Mouse (Mus musculus): ENCODE measurements around the gene Mvk.

Gene Mvk

GRCm38 (mm10) chr5:114456995-114457605, 13.0 kb downstream of the Mvk start:
- CTCF ChIA-PET: interaction anchor here (0.6 kb wide), 1 partner anchor 95 kb away, joined by 4 read pairs; no protein-coding TSS in a partner anchor

GRCm38 (mm10) chr5:114461238-114461637, 17.2 kb downstream of the Mvk start:
- CTCF ChIA-PET: interaction anchor here (1.1 to 1.2 kb wide), 2 partner anchors 127 to 164 kb away, joined by 4 read pairs; no protein-coding TSS in a partner anchor

DNA sequence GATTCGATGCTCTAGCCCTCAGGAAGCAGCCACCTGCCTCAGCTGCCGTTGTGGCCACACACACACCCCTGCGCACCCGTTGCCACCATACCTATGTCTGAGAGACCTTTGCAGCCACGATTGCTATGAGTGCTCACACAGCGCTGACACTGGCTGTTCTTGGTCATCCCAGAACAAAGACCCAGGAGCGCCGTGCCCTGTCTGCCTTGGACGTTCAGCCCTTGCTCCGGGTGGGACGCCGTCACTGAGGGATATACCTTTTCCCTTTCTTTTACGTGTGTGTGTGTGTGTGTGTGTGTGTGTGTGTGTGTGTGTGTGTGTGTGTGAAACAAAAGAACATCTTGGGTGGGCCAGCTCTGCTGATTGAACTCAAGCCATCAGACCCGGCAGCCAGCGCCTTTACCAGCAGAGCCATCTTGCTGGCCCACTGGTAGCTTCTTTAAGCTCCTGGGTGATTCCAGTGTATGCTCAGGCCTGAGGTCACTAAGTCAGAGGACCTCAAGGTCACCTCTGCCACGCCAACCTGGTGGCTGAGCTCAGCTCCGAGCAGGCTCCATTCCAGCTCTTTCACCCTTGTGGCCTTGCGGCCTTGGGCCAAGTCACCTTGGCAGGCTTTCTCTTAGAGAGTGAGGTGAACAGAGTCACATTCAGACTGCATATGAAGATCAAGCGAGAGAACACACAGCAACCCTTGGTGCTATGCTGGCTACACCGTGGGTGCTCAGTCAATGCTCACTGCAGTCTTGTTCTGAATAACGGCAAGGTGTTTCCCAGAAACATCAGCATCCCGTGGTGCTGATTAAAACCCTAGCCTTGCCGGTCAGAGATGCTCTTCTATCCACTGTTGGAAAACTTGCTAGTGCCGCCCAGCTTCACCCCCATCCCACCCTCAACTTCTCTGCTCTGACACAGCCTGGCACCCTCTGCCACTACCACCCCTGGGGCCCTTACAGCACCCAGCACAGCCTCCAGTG, 18.3 kb downstream of the Mvk start:
- CTCF ChIA-PET: interaction anchor here (1.2 kb wide), 1 partner anchor 125 kb away, joined by 4 read pairs; no protein-coding TSS in a partner anchor

DNA sequence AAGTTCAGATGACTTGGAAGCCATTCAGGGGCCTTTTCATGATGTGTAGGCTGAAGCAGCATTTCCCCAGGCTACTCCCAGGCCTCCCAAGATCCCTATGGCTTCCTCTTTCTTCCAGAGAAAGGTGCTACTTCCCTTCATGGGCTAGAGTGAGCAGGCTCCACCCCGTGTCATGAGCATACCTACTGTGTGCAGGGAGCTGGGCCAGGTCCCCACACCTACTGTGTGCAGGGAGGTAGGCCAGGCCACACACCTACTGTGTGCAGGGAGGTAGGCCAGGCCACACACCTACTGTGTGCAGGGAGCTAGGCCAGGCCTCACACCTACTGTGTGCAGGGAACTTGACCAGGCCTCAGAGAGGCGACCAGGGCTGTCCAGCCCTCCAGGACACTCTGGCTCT, 20.5 kb downstream of the Mvk start:
- CTCF ChIA-PET: no interaction called here

DNA sequence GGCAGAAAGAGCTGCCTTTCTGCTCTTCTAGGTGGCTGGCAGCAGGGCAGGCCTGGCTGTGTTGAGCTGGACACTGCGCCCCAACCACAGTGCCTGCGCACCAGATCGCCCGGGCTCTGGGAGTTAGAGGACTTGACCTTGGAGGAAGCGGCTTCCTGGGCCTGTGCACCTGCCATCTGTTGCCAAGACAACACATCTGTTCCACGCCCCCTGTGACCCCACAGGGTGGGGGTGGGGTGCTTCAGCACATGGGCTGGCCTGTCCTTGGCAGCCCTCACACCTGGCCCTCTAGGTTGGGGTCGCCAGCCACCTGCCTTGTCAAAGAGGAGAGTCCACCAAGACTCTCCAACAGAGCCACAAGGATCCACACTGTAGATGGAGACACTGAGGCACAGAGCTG, 21.6 kb downstream of the Mvk start:
- CTCF ChIA-PET: no interaction called here

- CTCF ChIA-PET: interaction anchor here (0.6 kb wide), 1 partner anchor 41 kb away, joined by 3 read pairs; no protein-coding TSS in a partner anchor
Observed at GRCm38 (mm10) chr5:114467019-114467418, 22.9 kb downstream of the Mvk start.

DNA sequence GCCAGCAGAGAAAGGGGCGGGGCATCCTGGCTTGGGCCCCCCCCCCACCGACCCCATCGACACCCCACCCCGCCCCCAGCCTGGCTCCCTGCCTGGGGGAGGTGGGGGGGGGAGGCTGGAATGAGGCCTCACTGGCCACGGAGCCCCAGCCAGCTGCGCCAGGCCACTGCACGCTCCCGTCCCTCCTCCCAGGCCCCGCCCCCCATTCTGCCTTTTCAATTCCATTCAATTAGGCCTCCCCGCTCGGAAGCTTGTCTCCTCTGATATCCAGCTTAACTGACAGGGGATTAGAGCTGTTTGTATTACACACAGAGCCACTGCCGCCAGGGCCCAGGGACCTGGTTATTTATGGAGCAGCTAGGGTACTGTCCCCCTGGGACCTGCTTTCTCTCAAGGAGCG, 23.4 kb downstream of the Mvk start:
- CTCF ChIA-PET: no interaction called here

DNA sequence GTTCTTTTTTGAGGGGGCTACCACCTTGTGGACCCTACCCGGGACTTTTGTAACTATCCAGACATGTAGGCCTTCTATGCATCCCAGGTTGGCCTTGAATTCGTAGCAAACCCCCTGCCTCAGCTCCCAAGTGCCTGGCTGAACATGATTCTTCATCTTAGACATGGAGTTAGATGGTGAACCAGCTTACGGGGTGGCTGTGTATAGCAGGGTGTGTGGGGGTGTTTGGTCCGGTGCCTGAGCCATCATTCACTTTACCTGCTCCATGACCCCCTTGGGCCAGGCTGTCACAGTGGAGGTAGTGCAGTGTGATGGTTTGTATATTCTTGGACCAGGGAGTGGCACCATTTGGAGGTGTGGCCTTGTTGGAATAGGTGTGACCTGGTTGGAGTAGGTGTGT, 23.9 kb downstream of the Mvk start:
- CTCF ChIA-PET: no interaction called here

DNA sequence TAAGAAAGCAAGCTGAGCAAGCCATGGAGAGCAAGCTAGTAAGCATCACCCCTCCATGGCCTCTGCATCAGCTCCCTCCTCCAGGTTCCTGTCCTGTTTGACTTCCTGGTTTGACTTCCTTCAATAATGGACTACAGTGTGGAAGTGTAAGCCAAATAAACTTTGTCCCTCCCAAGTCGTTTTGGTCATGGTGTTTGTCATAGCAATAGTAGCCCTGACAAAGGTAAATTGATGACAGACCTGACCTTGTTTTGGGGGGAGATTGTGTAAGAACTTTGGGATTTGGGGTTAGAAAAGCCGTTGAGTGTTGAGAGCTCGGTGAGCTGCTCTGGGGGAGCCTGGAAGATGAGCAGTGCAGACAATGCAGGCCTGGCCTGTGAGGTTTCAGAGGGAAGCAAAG, 26.3 kb downstream of the Mvk start:
- CTCF ChIA-PET: no interaction called here

- CTCF ChIA-PET: no interaction called here
Observed at GRCm38 (mm10) chr5:114474741-114475491, 30.8 kb downstream of the Mvk start.

GRCm38 (mm10) chr5:114478267-114478666, 34.2 kb downstream of the Mvk start:
- CTCF ChIA-PET: interaction anchor here (0.6 kb wide), 1 partner anchor 11 kb away, joined by 5 read pairs; no protein-coding TSS in a partner anchor

- CTCF ChIA-PET: interaction anchor here (0.6 kb wide), 2 partner anchors 666 to 893 kb away, joined by 3 read pairs; no protein-coding TSS in a partner anchor
Observed at GRCm38 (mm10) chr5:114482587-114483011, 38.5 kb downstream of the Mvk start.

DNA sequence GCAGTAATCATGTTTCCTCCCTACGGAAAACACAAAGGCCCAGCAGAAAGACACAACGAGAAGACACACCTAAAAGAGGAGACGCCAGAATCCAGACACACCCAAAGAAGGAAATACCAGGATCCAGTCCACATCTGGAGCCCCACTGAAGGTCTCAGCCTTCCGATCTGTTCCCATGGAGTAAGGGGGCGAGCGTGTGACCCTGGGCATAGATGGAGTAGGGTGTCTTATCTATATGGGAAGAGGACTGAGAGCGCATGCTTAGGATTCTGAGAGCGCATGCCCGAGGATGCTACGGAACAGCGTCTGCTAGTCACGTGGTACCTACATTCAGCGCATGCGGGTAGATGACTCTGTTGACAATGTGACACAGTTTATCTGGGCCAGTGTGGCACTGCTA, 41.6 kb downstream of the Mvk start:
- CTCF ChIA-PET: no interaction called here

- CTCF ChIA-PET: no interaction called here
Observed at GRCm38 (mm10) chr5:114489570-114489969, 45.5 kb downstream of the Mvk start.

DNA sequence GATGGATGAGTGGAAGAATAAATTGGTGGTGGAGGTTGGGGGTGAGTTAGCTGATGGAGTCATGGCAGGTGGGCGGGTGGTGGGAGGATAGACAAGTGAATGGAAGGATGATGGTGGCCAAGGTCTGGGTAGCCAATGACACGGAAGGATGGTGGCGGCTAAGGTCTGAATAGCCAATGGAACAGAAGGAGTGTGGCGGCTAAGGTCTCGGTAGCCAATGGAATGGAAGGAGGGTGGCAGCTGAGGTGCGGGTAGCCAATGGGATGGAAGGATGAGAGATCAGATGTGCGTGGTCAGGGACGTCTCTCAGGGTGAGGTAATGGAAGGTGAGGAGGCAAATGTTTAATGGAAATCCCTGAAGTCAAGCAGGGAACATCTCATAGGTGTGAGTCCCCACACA, 46.2 kb downstream of the Mvk start:
- CTCF ChIA-PET: no interaction called here

GRCm38 (mm10) chr5:114494761-114495160, 50.7 kb downstream of the Mvk start:
- CTCF ChIA-PET: no interaction called here

DNA sequence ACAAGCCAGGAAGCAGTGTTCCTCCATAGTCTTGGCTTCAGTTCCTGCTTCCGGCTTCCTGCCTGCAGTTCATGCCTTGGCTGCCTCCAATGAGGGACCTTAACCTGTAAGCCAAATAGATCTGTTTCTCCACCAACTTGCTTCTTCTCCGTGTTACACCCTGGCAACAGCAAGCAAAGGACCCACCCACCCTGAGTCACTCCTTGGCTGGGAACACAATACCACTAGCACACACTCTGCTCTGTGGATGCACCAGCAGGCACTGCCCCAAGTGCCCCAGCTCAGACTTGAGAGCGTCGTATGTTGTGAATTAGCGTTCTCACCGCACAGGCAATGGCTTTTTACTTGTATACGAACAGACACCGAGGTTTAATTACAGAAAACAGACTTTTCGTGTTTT, 57.2 kb downstream of the Mvk start:
- CTCF ChIA-PET: no interaction called here

DNA sequence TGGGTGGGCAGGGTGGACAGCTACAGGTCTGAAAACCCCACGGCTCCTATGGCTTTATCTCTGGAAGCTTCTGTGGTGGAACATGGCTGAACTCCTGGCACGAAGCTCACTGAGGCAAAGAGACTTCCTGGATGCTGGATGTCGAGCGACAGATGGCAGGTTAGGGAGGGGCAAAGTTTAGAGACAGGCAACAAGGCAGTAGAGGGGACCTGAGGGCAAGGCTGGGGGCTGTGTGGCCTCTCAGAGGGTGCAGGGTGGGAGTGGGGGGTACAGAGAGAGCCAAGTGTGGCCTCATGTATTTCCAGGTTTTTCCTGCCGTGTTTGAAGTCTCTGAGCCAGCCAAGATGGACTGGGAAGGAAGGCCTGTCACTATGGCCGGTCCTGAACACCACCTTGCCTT, 60.8 kb downstream of the Mvk start:
- CTCF ChIA-PET: no interaction called here

GRCm38 (mm10) chr5:114505260-114506085, 61.4 kb downstream of the Mvk start:
- CTCF ChIA-PET: no interaction called here

GRCm38 (mm10) chr5:114507394-114507793, 63.3 kb downstream of the Mvk start:
- CTCF ChIA-PET: no interaction called here

DNA sequence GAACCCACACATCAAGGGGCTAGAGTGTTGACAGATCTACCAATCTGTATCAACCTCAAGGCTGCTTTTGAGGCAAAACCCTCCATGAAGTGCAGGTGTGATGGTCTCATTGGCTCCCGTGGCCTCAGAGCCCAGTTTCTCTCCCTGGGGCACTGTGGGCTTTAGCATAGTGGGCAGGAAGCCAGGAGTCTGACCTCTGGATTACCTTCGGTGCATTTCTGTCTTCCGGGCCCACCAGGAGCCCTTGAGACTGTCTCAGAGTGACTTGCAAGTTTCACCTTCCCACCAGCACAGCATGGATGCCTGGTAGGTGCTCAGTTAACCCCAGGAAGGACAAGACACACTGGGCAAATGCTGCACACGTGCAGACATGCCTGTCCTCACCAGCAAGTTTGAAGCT, 63.9 kb downstream of the Mvk start:
- CTCF ChIA-PET: interaction anchor here (0.5 kb wide), 1 partner anchor 41 kb away, joined by 3 read pairs; no protein-coding TSS in a partner anchor
